Mouse (Mus musculus) heart, embryonic 15.5 days (tissue): ENCODE data around the gene Dgkh. TPM values are rescaled to one million over a fixed set of nuclear protein-coding genes. Genes with fewer than 3 reads are reported as not detected.

Experiments used
- ATAC-seq: fragments of 200-750 bp; cut with Nextera tagmentation; replicated peaks from 2 replicates; pipeline ENCODE4 v1.8.0; 2017; ENCODE audit warnings: low read depth, moderate TSS enrichment; ENCODE audit not compliant: insufficient number of reproducible peaks, insufficient read depth, low FRiP score
- H3K27ac ChIP-seq: fragments of 300-500 bp; sonication (generic); 2 replicates; pipeline ENCODE4 v1.5.1; 2015; ENCODE audit warnings: mild to moderate bottlenecking, inconsistent platforms
- H3K27me3 ChIP-seq: fragments of 300-500 bp; sonication (generic); 2 replicates; pipeline ENCODE4 v1.6.1; 2015; ENCODE audit warnings: inconsistent platforms
- H3K36me3 ChIP-seq: fragments of 300-500 bp; sonication (generic); 2 replicates; pipeline ENCODE4 v1.6.1; 2015; ENCODE audit warnings: mild to moderate bottlenecking, inconsistent platforms
- H3K4me1 ChIP-seq: fragments of 300-500 bp; sonication (generic); replicated peaks from 2 replicates; pipeline ENCODE4 v1.6.1; 2015; ENCODE audit warnings: inconsistent platforms
- H3K4me2 ChIP-seq: fragments of 300-500 bp; sonication (generic); 2 replicates; pipeline ENCODE4 v1.6.1; 2015; ENCODE audit warnings: inconsistent platforms, mild to moderate bottlenecking, moderate library complexity
- H3K4me3 ChIP-seq: fragments of 300-500 bp; sonication (generic); 2 replicates; pipeline ENCODE4 v1.5.1; 2015; ENCODE audit warnings: mild to moderate bottlenecking, inconsistent platforms
- H3K9ac ChIP-seq: fragments of 300-500 bp; sonication (generic); 2 replicates; pipeline ENCODE4 v1.6.1; 2015; ENCODE audit warnings: mild to moderate bottlenecking, inconsistent platforms
- H3K9me3 ChIP-seq: fragments of 300-500 bp; sonication (generic); replicated peaks from 2 replicates; pipeline ENCODE4 v1.6.1; 2016; ENCODE audit warnings: inconsistent platforms
- WGBS: fragments of 180-500 bp; shearing (Covaris S2); methylation state at CpG from one replicate; pipeline ENCODE4 v1.1.7; 2015; ENCODE audit warnings: mixed read lengths; 5-methylcytosine and 5-hydroxymethylcytosine counted together
- polyA plus RNA-seq: library from polyadenylated mRNA; unstranded; fragments of >200 nt; fragmentation: Nextera tagmentation; extraction: Ambion mirVana; gene quantifications from 2 replicates; pipeline ENCODE4 v1.2.1, GENCODE M21; 2015

Dgkh gene
- polyA plus RNA-seq, 1 experiment from 2014 or later, result 1.4 TPM

- no peak overlapping the region for H3K9ac ChIP-seq
- H3K9me3 ChIP-seq, result no peaks in the 10 kb centered on the region
- H3K27ac ChIP-seq, result no peak overlapping the region
- H3K27me3 ChIP-seq, result no peaks in the 10 kb centered on the region
- no peak overlapping the region for H3K4me3 ChIP-seq
- ATAC-seq, result no peak
- no peak overlapping the region for H3K4me2 ChIP-seq
- 0 out of 2 replicates have a peak, but pooled peaks cover 5% of the 10 kb centered on the region for H3K4me1 ChIP-seq
- WGBS, result 72% methylated on average over 9 of the region's 9 CpGs
- H3K36me3 ChIP-seq, result no peaks in the 10 kb centered on the region
Measured at GRCm38 (mm10) chr14:78650379-78651095, 82.0 kb downstream of the Dgkh start.

- Histone ChIP-seq H3K36me3 (no peaks in the 10 kb centered on the region), H3K9me3 (no peaks in the 10 kb centered on the region), H3K27me3 (no peaks in the 10 kb centered on the region), H3K4me3 (no peak overlapping the region), H3K4me1 (0 out of 2 replicates have a peak, but pooled peaks cover 5% of the 10 kb centered on the region), H3K27ac (no peak overlapping the region), H3K9ac (no peak overlapping the region), H3K4me2 (no peak overlapping the region)
- 67% methylated on average over 21 of the region's 21 CpGs for WGBS
- ATAC-seq, result no peak
Measured at GRCm38 (mm10) chr14:78649525-78650274, 82.9 kb downstream of the Dgkh start.

- H3K27me3 ChIP-seq, result no peaks in the 10 kb centered on the region
- H3K4me1 ChIP-seq, result 0 out of 2 replicates have a peak, but pooled peaks cover 7% of the 10 kb centered on the region
- no peak for ATAC-seq
- H3K9me3 ChIP-seq, result no peaks in the 10 kb centered on the region
- H3K4me3 ChIP-seq, result no peak overlapping the region
- no peaks in the 10 kb centered on the region for H3K36me3 ChIP-seq
- 75% methylated on average over 3 of the region's 3 CpGs for WGBS
- H3K9ac ChIP-seq, result no peak overlapping the region
- no peak overlapping the region for H3K27ac ChIP-seq
- H3K4me2 ChIP-seq, result no peak overlapping the region
Measured at GRCm38 (mm10) chr14:78645622-78646021, 87.0 kb downstream of the Dgkh start.

GRCm38 (mm10) chr14:78641314-78641713 lies 91.3 kb downstream of the Dgkh start:
- Histone ChIP-seq H3K27ac (no peak overlapping the region), H3K9me3 (no peaks in the 10 kb centered on the region), H3K4me3 (no peak overlapping the region), H3K4me1 (0 out of 2 replicates have a peak, but pooled peaks cover 5% of the 10 kb centered on the region), H3K9ac (no peak overlapping the region), H3K4me2 (no peak overlapping the region), H3K27me3 (no peaks in the 10 kb centered on the region), H3K36me3 (no peaks in the 10 kb centered on the region)
- no peak for ATAC-seq
- 47% methylated on average over 7 of the region's 7 CpGs for WGBS

GRCm38 (mm10) chr14:78639691-78640090 lies 92.9 kb downstream of the Dgkh start:
- H3K4me2 ChIP-seq, result no peak overlapping the region
- no peak overlapping the region for H3K9ac ChIP-seq
- no peaks in the 10 kb centered on the region for H3K27me3 ChIP-seq
- 0 out of 2 replicates have a peak, but pooled peaks cover 5% of the 10 kb centered on the region for H3K4me1 ChIP-seq
- no peak overlapping the region for H3K4me3 ChIP-seq
- no peaks in the 10 kb centered on the region for H3K9me3 ChIP-seq
- WGBS, result 65% methylated on average over 5 of the region's 5 CpGs
- ATAC-seq, result no peak
- no peaks in the 10 kb centered on the region for H3K36me3 ChIP-seq
- H3K27ac ChIP-seq, result no peak overlapping the region

- no peak overlapping the region for H3K9ac ChIP-seq
- H3K4me1 ChIP-seq, result 0 out of 2 replicates have a peak, but pooled peaks cover 5% of the 10 kb centered on the region
- H3K27me3 ChIP-seq, result no peaks in the 10 kb centered on the region
- H3K27ac ChIP-seq, result no peak overlapping the region
- H3K9me3 ChIP-seq, result no peaks in the 10 kb centered on the region
- H3K4me2 ChIP-seq, result no peak overlapping the region
- ATAC-seq, result no peak
- WGBS, result 79% methylated on average over 14 of the region's 14 CpGs
- no peaks in the 10 kb centered on the region for H3K36me3 ChIP-seq
- no peak overlapping the region for H3K4me3 ChIP-seq
Measured at GRCm38 (mm10) chr14:78635612-78636400, 96.8 kb downstream of the Dgkh start.

GRCm38 (mm10) chr14:78632747-78633146 lies 99.8 kb downstream of the Dgkh start:
- Histone ChIP-seq H3K4me2 (no peak overlapping the region), H3K4me1 (no peaks in the 10 kb centered on the region), H3K4me3 (no peak overlapping the region), H3K27me3 (no peaks in the 10 kb centered on the region), H3K9ac (no peak overlapping the region), H3K36me3 (no peaks in the 10 kb centered on the region), H3K27ac (no peak overlapping the region), H3K9me3 (no peaks in the 10 kb centered on the region)
- no peak for ATAC-seq
- WGBS, result 90% methylated on average over 6 of the region's 6 CpGs

GRCm38 (mm10) chr14:78630923-78631875 lies 101.4 kb downstream of the Dgkh start:
- Histone ChIP-seq H3K27ac (no peak overlapping the region), H3K4me3 (no peak overlapping the region), H3K4me2 (no peak overlapping the region), H3K36me3 (no peaks in the 10 kb centered on the region), H3K27me3 (no peaks in the 10 kb centered on the region), H3K9ac (no peak overlapping the region), H3K9me3 (no peaks in the 10 kb centered on the region), H3K4me1 (no peaks in the 10 kb centered on the region)
- WGBS, result 84% methylated on average over 4 of the region's 4 CpGs
- ATAC-seq, result no peak

- H3K4me1 ChIP-seq, result no peaks in the 10 kb centered on the region
- H3K9me3 ChIP-seq, result no peaks in the 10 kb centered on the region
- H3K27me3 ChIP-seq, result no peaks in the 10 kb centered on the region
- no peak overlapping the region for H3K9ac ChIP-seq
- H3K4me3 ChIP-seq, result no peak overlapping the region
- no peak for ATAC-seq
- 77% methylated on average over 21 of the region's 21 CpGs for whole genome bisulfite sequencing
- H3K4me2 ChIP-seq, result no peak overlapping the region
- no peak overlapping the region for H3K27ac ChIP-seq
- H3K36me3 ChIP-seq, result no peaks in the 10 kb centered on the region
Measured at GRCm38 (mm10) chr14:78627516-78628275, 104.9 kb downstream of the Dgkh start.

- no peak overlapping the region for H3K27ac ChIP-seq
- WGBS, result 63% methylated on average over 9 of the region's 9 CpGs
- H3K9ac ChIP-seq, result no peak overlapping the region
- no peak overlapping the region for H3K4me3 ChIP-seq
- H3K36me3 ChIP-seq, result peaks cover 7% of the 10 kb centered on the region; the same call in 1 of the 2 replicates
- H3K4me1 ChIP-seq, result no peaks in the 10 kb centered on the region
- no peak overlapping the region for H3K4me2 ChIP-seq
- ATAC-seq, result no peak
- H3K9me3 ChIP-seq, result no peaks in the 10 kb centered on the region
- no peaks in the 10 kb centered on the region for H3K27me3 ChIP-seq
Measured at GRCm38 (mm10) chr14:78618883-78619295, 113.7 kb downstream of the Dgkh start.
